Mouse (Mus musculus) midbrain, postnatal 0 days (tissue): Measurements from ENCODE around the gene Atp10a. TPM values are rescaled to one million over a fixed set of nuclear protein-coding genes. Genes with fewer than 3 reads are reported as not detected.

Experiments
- ATAC-seq: fragments of 200-750 bp; cut with Nextera tagmentation; 2 replicates; pipeline ENCODE4 v1.8.0; 2017; ENCODE audit warnings: moderate number of reproducible peaks, mild to moderate bottlenecking, moderate TSS enrichment, moderate library complexity; ENCODE audit not compliant: low FRiP score
- DNase-seq: peaks from one replicate; pipeline ENCODE4 v3.0.0-alpha.2; 2015; ENCODE audit warnings: low spot score
- H3K27ac ChIP-seq: fragments of 300-500 bp; sonication (generic); 2 replicates; pipeline ENCODE4 v1.5.1; 2014; ENCODE audit warnings: low read depth, mild to moderate bottlenecking, low read length, mixed read lengths
- H3K27me3 ChIP-seq: fragments of 300-500 bp; sonication (generic); 2 replicates; pipeline ENCODE4 v1.6.1; 2014; ENCODE audit warnings: low read length, control low read depth, mixed read lengths; ENCODE audit not compliant: insufficient read depth
- H3K36me3 ChIP-seq: fragments of 300-500 bp; sonication (generic); 2 replicates; pipeline ENCODE4 v1.6.1; 2014; ENCODE audit warnings: low read length, control low read depth, mixed read lengths; ENCODE audit not compliant: insufficient read depth
- H3K4me1 ChIP-seq: fragments of 300-500 bp; sonication (generic); 2 replicates; pipeline ENCODE4 v1.6.1; 2014; ENCODE audit warnings: mild to moderate bottlenecking, control low read depth, antibody characterized with exemption, low read length, mixed read lengths; ENCODE audit not compliant: insufficient read depth
- H3K4me2 ChIP-seq: fragments of 300-500 bp; sonication (generic); 2 replicates; pipeline ENCODE4 v1.6.1; 2014; ENCODE audit warnings: low read depth, mild to moderate bottlenecking, low read length, mixed read lengths; ENCODE audit not compliant: poor library complexity, severe bottlenecking
- H3K4me3 ChIP-seq: fragments of 300-500 bp; sonication (generic); 2 replicates; pipeline ENCODE4 v1.5.1; 2014; ENCODE audit warnings: low read depth, mild to moderate bottlenecking, low read length, moderate library complexity
- H3K9ac ChIP-seq: fragments of 300-500 bp; sonication (generic); replicated peaks from 2 replicates; pipeline ENCODE4 v1.6.1; 2014; ENCODE audit warnings: mild to moderate bottlenecking, low read length, moderate library complexity, mixed read lengths; ENCODE audit not compliant: poor library complexity, severe bottlenecking
- H3K9me3 ChIP-seq: fragments of 300-500 bp; sonication (generic); 2 replicates; pipeline ENCODE4 v1.6.1; 2016; ENCODE audit warnings: low read length, control low read depth
- CTCF ChIP-seq: IDR thresholded peaks from 2 replicates; pipeline ENCODE4 v1.5.1; 2016; ENCODE audit warnings: antibody characterized with exemption, mild to moderate bottlenecking
- WGBS: fragments of 180-500 bp; shearing (Covaris S2); extraction: QIAGEN DNeasy Blood & Tissue Kit; methylation state at CpG from one replicate; pipeline ENCODE4 v1.1.7; 2014; 5-methylcytosine and 5-hydroxymethylcytosine counted together
- polyA plus RNA-seq: library from polyadenylated mRNA; unstranded; fragments of >200 nt; fragmentation: Nextera tagmentation; extraction: Ambion mirVana; gene quantifications from 2 replicates; pipeline ENCODE4 v1.2.1, GENCODE M21; 2015
- total RNA-seq: library from RNA; depleted of rRNA; stranded (reverse); fragments of >200 nt; gene quantifications from 2 replicates; pipeline ENCODE4 v1.2.3, GENCODE M21; 2014

Atp10a gene
- total and polyA plus RNA-seq, 2 experiments from 2014 or later: 1.5 to 5.8 TPM

DNA sequence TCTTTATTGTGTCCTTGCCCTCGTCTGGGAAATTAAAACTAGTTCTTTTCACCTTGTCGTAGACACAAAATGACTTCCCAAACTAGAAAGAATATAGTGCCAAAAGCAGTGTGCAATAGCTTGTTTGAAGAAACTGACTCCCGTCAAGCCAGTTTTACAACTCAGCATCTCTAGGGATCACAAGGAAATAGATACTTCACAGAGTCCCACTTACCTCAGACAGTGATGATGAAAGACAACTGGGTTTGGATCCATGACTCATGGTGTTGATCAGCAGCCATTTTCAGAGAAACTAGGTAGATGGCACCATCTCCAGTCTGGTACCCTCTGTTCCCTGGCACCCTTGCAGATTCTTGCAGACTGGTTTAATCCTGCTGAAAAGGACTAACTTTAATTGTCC, 53.3 kb downstream of the Atp10a start:
- TF ChIP-seq CTCF: no peak

DNA sequence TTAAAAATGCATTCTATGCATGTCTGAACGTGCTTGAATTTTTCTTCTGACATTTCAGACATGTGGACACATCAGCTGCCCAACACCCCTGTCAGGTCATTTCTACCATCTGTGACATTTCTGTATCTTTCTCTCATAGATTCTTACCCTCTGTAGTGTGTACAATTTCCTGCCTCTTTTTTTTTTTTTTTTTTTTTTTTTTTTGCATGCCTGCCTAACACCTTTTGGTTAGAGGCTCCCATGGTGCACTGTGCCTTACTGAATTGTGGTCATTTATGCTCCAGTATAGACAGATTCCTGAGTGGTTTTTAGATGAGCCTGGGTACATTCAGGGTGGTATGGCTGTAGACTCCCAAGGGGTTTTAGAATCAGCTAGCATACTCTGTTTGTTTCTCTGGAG, 54.3 kb downstream of the Atp10a start:
- no peak for ATAC-seq
- no peaks in the 10 kb centered on the region for H3K9me3 ChIP-seq
- H3K4me2 ChIP-seq: no peak overlapping the region
- H3K9ac ChIP-seq: no peak overlapping the region
- no peak overlapping the region for H3K4me3 ChIP-seq
- H3K4me1 ChIP-seq: no peaks in the 10 kb centered on the region
- TF ChIP-seq CTCF: no peak
- 76% methylated on average over 1 of the region's 1 CpGs for WGBS
- H3K36me3 ChIP-seq: no peaks in the 10 kb centered on the region
- no peak overlapping the region for H3K27ac ChIP-seq
- H3K27me3 ChIP-seq: no peaks in the 10 kb centered on the region
- DNase-seq: no peak

More for the DNA sequence above, 53.3 kb downstream of the Atp10a start:
- Histone ChIP-seq H3K9ac (no peak overlapping the region), H3K27ac (no peak overlapping the region), H3K4me1 (no peaks in the 10 kb centered on the region), H3K27me3 (no peaks in the 10 kb centered on the region), H3K36me3 (no peaks in the 10 kb centered on the region), H3K9me3 (no peaks in the 10 kb centered on the region), H3K4me2 (no peak overlapping the region), H3K4me3 (no peak overlapping the region)
- 88% methylated on average over 3 of the region's 3 CpGs for WGBS
- no peak for DNase-seq
- no peak for ATAC-seq

DNA sequence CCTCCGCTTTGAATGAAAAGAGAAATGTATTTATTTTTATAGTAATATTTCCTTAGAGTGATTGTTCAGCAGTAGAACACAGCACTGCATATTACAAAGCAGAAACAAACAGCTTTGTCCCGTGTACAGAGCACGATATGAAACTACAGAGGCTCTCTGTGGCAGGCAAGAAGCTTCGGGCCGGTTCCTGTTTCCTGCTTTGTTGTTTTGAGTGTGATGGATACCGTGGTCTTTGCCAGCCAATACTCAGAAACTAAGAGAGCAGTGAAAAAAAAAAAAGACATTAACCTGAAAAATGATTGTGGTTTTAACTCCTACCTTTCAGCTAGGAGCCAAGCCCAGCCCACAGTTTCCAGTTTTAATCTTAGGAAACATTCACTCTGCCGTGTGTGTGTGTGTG, 55.8 kb downstream of the Atp10a start:
- DNase-seq (no peak), ATAC-seq (no peak)
- Histone ChIP-seq H3K4me1 (no peaks in the 10 kb centered on the region), H3K27ac (no peak overlapping the region), H3K4me2 (no peak overlapping the region), H3K36me3 (no peaks in the 10 kb centered on the region), H3K27me3 (no peaks in the 10 kb centered on the region), H3K9ac (no peak overlapping the region), H3K4me3 (no peak overlapping the region), H3K9me3 (no peaks in the 10 kb centered on the region)
- TF ChIP-seq CTCF: no peak
- 90% methylated on average over 7 of the region's 7 CpGs for WGBS

DNA sequence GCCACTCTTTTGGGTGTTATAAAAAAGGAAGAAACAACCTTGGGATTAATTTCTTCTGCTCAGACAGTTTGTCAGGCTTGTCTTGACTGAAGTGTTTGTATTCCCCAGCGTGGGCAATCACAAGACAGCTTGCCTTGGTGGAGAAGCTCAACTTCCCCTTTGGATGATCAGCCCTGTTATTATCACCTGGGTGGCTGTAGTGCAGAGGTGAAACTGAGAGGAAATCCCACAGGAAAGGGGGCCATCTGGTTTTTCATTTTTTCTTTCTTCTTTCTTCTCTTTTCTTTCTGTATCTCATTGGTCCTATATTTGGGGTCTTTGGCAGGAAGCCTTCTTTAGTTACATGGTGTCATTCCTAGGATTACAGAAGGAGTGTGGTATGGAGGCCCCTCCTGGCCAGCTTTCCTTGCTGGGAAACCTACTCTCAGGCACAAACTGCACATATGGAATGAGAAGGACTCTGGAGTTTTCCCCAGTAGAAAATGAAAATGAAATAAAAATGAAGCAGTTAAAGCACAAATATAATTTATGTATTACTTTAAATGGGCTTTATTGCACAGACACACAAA, 59.7 kb downstream of the Atp10a start:
- no peak overlapping the region for H3K9ac ChIP-seq
- H3K4me1 ChIP-seq: no peaks in the 10 kb centered on the region
- WGBS: 78% methylated on average over 1 of the region's 1 CpGs
- DNase-seq (no peak), ATAC-seq (no peak)
- H3K36me3 ChIP-seq: no peaks in the 10 kb centered on the region
- H3K4me3 ChIP-seq: no peak overlapping the region
- no peaks in the 10 kb centered on the region for H3K27me3 ChIP-seq
- H3K9me3 ChIP-seq: no peaks in the 10 kb centered on the region
- TF ChIP-seq CTCF: no peak
- H3K27ac ChIP-seq: no peak overlapping the region
- no peak overlapping the region for H3K4me2 ChIP-seq

DNA sequence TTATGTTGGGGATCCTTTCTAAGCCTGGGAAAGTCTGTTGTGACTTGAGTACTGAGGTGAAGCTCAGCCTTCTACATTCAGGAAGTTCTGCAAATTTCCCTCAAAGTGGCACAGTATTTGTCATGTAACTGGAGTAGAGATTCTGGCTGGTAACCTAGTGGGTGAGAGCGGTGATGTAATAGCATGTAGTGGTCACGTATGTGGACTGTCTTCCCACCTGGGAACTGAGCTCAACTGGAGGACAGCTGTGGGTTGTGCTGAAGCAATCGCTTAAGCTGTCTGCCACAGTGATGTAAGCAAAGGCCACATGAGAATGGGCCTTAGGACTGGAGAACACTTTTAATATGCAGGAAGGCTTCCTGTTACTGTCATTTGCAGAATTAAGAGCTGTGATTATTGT, 60.7 kb downstream of the Atp10a start:
- H3K27ac ChIP-seq: no peak overlapping the region
- H3K4me3 ChIP-seq: no peak overlapping the region
- TF ChIP-seq CTCF: no peak
- H3K4me1 ChIP-seq: no peaks in the 10 kb centered on the region
- H3K9me3 ChIP-seq: no peaks in the 10 kb centered on the region
- no peak for ATAC-seq
- no peak overlapping the region for H3K4me2 ChIP-seq
- no peak for DNase-seq
- 94% methylated on average over 3 of the region's 3 CpGs for WGBS
- H3K9ac ChIP-seq: no peak overlapping the region
- no peaks in the 10 kb centered on the region for H3K27me3 ChIP-seq
- no peaks in the 10 kb centered on the region for H3K36me3 ChIP-seq

DNA sequence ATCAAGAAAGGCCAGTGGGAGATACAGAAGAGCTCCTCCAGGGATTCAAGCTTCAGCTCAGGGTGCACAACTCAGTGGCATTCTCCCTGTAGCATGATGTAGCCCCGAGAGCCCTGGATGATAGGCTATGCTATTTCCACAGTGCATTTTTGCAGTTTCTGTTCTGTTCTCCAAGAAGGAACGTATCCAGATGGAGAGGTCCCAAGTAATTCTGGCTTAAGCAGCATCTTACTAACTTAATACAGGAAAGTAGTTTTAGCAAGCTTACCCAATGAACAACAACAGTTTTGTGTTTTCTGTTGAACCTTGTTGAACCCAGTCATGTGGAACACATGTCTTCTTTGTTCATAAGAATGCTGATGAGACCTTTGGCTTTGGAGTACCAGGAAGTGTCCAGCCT, 62.6 kb downstream of the Atp10a start:
- 96% methylated on average over 2 of the region's 2 CpGs for WGBS
- Histone ChIP-seq H3K4me2 (no peak overlapping the region), H3K4me3 (no peak overlapping the region), H3K9me3 (no peaks in the 10 kb centered on the region), H3K27me3 (no peaks in the 10 kb centered on the region), H3K36me3 (no peaks in the 10 kb centered on the region), H3K27ac (no peak overlapping the region), H3K4me1 (no peaks in the 10 kb centered on the region), H3K9ac (no peak overlapping the region)
- no peak for DNase-seq
- TF ChIP-seq CTCF: no peak
- ATAC-seq: no peak
